Mouse (Mus musculus): ENCODE measurements around the gene Vkorc1l1. TPM values are rescaled to one million over a fixed set of nuclear protein-coding genes. Genes with fewer than 3 reads are reported as not detected.

Gene Vkorc1l1
- polyA plus RNA-seq, 1 experiment from 2014 or later = 30.9 TPM

- peaks cover 20% of the 10 kb centered on the region for H3K9me3 ChIP-seq (replicated peaks)
- WGBS = 97% methylated on average over 3 of the region's 3 CpGs
- peaks cover 71% of the 10 kb centered on the region for H3K36me3 ChIP-seq
- no peaks in the 10 kb centered on the region for H3K27me3 ChIP-seq (ENCODE audit: low read depth, poor library complexity, severe bottlenecking)
- no peak overlapping the region for H3K27ac ChIP-seq (replicated peaks)
- H3K4me1 ChIP-seq = peaks cover 4% of the 10 kb centered on the region; the same call in 1 of the 2 replicates
- H3K4me3 ChIP-seq = no peak overlapping the region
- DNase-seq (ENCODE audit: low spot score) = no peak
Observed at GRCm38 (mm10) chr5:130015104-130015503, 73.3 kb downstream of the Vkorc1l1 start.

GRCm38 (mm10) chr5:130019461-130019860, 77.7 kb downstream of the Vkorc1l1 start:
- no peak for DNase-seq (ENCODE audit: low spot score)
- H3K27me3 ChIP-seq (ENCODE audit: low read depth, poor library complexity, severe bottlenecking) = no peaks in the 10 kb centered on the region
- H3K4me1 ChIP-seq = peaks cover 19% of the 10 kb centered on the region
- H3K36me3 ChIP-seq = peaks cover 39% of the 10 kb centered on the region
- no peak overlapping the region for H3K27ac ChIP-seq (replicated peaks)
- H3K4me3 ChIP-seq = no peak overlapping the region
- WGBS = 78% methylated on average over 8 of the region's 8 CpGs
- H3K9me3 ChIP-seq (replicated peaks) = peaks cover 2% of the 10 kb centered on the region; the same call in 1 of the 2 replicates

GRCm38 (mm10) chr5:130021361-130021966, 79.7 kb downstream of the Vkorc1l1 start:
- Histone ChIP-seq H3K36me3 (peaks cover 19% of the 10 kb centered on the region), H3K27ac (replicated peaks) (no peak overlapping the region), H3K27me3 (ENCODE audit: low read depth, poor library complexity, severe bottlenecking) (no peaks in the 10 kb centered on the region), H3K9me3 (replicated peaks) (no peaks in the 10 kb centered on the region), H3K4me3 (no peak overlapping the region), H3K4me1 (peaks cover 21% of the 10 kb centered on the region)
- DNase-seq (ENCODE audit: low spot score) = no peak
- 79% methylated on average over 5 of the region's 5 CpGs for WGBS

DNA sequence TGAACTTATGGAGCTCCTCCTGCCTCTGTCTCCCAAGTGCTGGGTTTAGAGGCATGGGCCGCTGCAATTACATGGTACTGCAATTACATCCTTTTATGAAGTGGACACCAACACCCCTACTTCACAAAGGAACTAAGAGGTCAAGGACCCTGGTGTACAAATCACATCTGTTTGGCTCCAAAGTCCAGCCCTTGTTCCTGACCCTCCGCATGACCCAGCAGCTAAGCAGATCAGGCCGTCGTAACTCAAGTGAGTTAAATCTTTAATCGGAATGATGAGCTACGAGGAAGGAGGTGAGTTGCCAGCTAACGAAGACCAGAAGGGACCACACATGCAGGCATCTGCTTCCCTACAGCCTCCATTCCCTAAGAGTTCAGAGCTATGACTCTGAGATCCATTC, 80.6 kb downstream of the Vkorc1l1 start:
- Histone ChIP-seq H3K27me3 (ENCODE audit: low read depth, poor library complexity, severe bottlenecking) (no peaks in the 10 kb centered on the region), H3K4me1 (peaks cover 21% of the 10 kb centered on the region)
- WGBS = 76% methylated on average over 7 of the region's 7 CpGs

DNA sequence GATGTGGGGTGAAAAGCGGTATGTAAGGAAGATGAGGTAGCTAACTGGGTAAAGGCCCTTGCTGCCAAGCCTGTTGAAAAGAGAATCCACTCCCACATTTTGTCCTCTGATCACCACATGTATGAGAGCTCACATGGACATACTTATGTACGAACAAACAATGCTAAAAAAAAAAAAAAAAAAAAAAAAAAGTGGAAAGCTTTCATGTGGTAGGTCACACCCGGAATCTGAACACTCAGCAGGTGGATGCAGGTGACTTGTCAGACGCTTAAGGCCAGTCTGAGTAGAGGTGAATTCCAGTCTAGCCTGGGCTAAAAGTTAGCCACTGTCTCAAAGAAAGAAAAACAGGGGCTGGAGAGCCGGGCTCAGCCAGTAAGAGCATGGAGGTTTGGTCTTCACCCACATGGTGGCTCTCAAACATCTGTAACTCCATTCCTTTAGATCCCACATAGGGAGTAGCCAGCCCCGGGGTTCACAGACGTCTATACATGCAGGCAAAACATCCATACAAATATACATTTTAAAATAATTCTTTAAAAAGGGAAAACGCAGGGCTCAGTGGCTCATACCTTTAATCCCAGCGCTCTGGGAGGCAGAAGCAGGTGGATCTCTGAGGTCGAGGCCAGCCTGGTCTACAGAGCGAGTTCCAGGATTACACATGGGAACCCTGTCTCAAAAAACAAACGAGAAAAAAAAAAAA, 81.4 kb downstream of the Vkorc1l1 start:
- Histone ChIP-seq H3K27ac (replicated peaks) (no peak overlapping the region), H3K4me3 (peak overlapping the region; percentile 74), H3K4me1 (peaks cover 21% of the 10 kb centered on the region), H3K27me3 (ENCODE audit: low read depth, poor library complexity, severe bottlenecking) (no peaks in the 10 kb centered on the region), H3K36me3 (peaks cover 6% of the 10 kb centered on the region; the same call in 1 of the 2 replicates), H3K9me3 (replicated peaks) (no peaks in the 10 kb centered on the region)
- no peak for DNase-seq (ENCODE audit: low spot score)
- WGBS = 41% methylated on average over 12 of the region's 12 CpGs

More for the DNA sequence above, 80.6 kb downstream of the Vkorc1l1 start:
- H3K27ac ChIP-seq (replicated peaks) = no peak overlapping the region
- no peak overlapping the region for H3K4me3 ChIP-seq
- peaks cover 15% of the 10 kb centered on the region; the same call in 1 of the 2 replicates for H3K36me3 ChIP-seq
- DNase-seq (ENCODE audit: low spot score) = no peak
- H3K9me3 ChIP-seq (replicated peaks) = no peaks in the 10 kb centered on the region

GRCm38 (mm10) chr5:130023767-130024539, 82.2 kb downstream of the Vkorc1l1 start:
- Histone ChIP-seq H3K9me3 (replicated peaks) (no peaks in the 10 kb centered on the region), H3K36me3 (no peaks in the 10 kb centered on the region), H3K4me1 (peaks cover 23% of the 10 kb centered on the region), H3K4me3 (peak overlapping the region; percentile 74), H3K27ac (replicated peaks) (peak overlapping the region; percentile 82), H3K27me3 (ENCODE audit: low read depth, poor library complexity, severe bottlenecking) (no peaks in the 10 kb centered on the region)
- WGBS = under 1% methylated on average over 32 of the region's 32 CpGs
- DNase-seq (ENCODE audit: low spot score) = peak; percentile 84

DNA sequence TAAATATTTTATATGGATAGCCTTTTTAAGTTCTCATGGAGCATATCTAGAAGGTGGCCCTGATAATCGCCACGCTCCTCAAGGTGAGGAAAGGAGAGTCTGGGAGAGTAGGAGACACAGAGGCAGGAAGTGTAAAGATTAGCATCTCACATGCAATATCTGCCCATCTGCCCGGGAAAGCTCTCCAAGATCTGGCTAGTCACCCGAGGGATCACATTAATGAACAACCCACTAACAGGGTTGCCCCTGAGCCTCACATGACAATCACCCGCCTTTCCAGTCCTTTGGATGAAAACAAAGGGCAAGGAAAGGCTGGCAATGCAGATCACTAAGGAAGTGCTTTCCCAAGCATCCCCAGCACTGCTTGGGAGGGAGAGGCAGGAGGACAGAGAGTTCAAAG, 85.4 kb downstream of the Vkorc1l1 start:
- Histone ChIP-seq H3K4me3 (no peak overlapping the region), H3K9me3 (replicated peaks) (no peaks in the 10 kb centered on the region), H3K27me3 (ENCODE audit: low read depth, poor library complexity, severe bottlenecking) (no peaks in the 10 kb centered on the region), H3K27ac (replicated peaks) (no peak overlapping the region), H3K36me3 (no peaks in the 10 kb centered on the region), H3K4me1 (peaks cover 24% of the 10 kb centered on the region)
- 86% methylated on average over 5 of the region's 5 CpGs for WGBS
- DNase-seq (ENCODE audit: low spot score) = no peak

DNA sequence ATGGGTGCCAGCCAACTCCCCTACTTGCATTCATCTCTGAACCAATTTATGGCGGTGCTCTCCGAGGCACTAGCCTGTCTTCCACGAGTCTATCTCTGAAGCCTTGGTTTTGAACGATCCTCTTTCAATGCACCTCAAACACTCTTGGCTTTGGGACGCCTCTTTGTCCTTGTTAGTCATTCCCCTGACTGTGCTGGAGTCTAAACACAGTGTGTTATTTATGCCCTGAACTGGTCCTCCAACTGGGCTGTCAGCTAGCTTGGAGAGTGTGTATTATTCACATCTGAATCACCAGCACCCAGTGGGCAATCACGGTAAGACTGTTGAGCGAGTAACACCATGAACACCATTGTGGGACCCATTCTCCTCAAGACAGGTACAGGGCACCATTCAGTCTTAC, 85.9 kb downstream of the Vkorc1l1 start:
- Histone ChIP-seq H3K27me3 (ENCODE audit: low read depth, poor library complexity, severe bottlenecking) (no peaks in the 10 kb centered on the region), H3K4me3 (no peak overlapping the region), H3K27ac (replicated peaks) (no peak overlapping the region), H3K4me1 (peaks cover 24% of the 10 kb centered on the region), H3K9me3 (replicated peaks) (no peaks in the 10 kb centered on the region), H3K36me3 (no peaks in the 10 kb centered on the region)
- DNase-seq (ENCODE audit: low spot score) = no peak
- WGBS = 86% methylated on average over 7 of the region's 7 CpGs

GRCm38 (mm10) chr5:130029142-130029897, 87.5 kb downstream of the Vkorc1l1 start, which contains the start of the genes Asl and Crcp:
Asl (minus strand) TSS chr5:130029247.
Crcp (plus strand) TSS chr5:130029290.
- DNase-seq (ENCODE audit: low spot score) = peak; percentile 84
- 1% methylated on average over 51 of the region's 51 CpGs for WGBS

GRCm38 (mm10) chr5:130031410-130032390, 89.9 kb downstream of the Vkorc1l1 start:
- no peak overlapping the region for H3K4me3 ChIP-seq
- no peaks in the 10 kb centered on the region for H3K27me3 ChIP-seq (ENCODE audit: low read depth, poor library complexity, severe bottlenecking)
- DNase-seq (ENCODE audit: low spot score) = no peak
- 96% methylated on average over 19 of the region's 19 CpGs for WGBS
- peaks cover 19% of the 10 kb centered on the region for H3K36me3 ChIP-seq
- no peaks in the 10 kb centered on the region for H3K9me3 ChIP-seq (replicated peaks)
- H3K4me1 ChIP-seq = peaks cover 16% of the 10 kb centered on the region
- H3K27ac ChIP-seq (replicated peaks) = no peak overlapping the region

More at GRCm38 (mm10) chr5:130029142-130029897, 87.5 kb downstream of the Vkorc1l1 start, which contains the start of the genes Asl and Crcp:
- Histone ChIP-seq H3K4me3 (peak within 1 kb of the TSS; percentile 88), H3K27me3 (ENCODE audit: low read depth, poor library complexity, severe bottlenecking) (no peaks in the 10 kb centered on the region), H3K4me1 (peaks cover 20% of the 10 kb centered on the region), H3K9me3 (replicated peaks) (no peaks in the 10 kb centered on the region), H3K36me3 (no peaks in the 10 kb centered on the region), H3K27ac (replicated peaks) (peak within 1 kb of the TSS; percentile 97)

- Histone ChIP-seq H3K27ac (replicated peaks) (no peak overlapping the region), H3K36me3 (peaks cover 36% of the 10 kb centered on the region), H3K9me3 (replicated peaks) (no peaks in the 10 kb centered on the region), H3K27me3 (ENCODE audit: low read depth, poor library complexity, severe bottlenecking) (no peaks in the 10 kb centered on the region), H3K4me1 (peaks cover 15% of the 10 kb centered on the region), H3K4me3 (no peak overlapping the region)
- no peak for DNase-seq (ENCODE audit: low spot score)
- 89% methylated on average over 2 of the region's 2 CpGs for WGBS
Observed at GRCm38 (mm10) chr5:130033869-130034268, 92.1 kb downstream of the Vkorc1l1 start.

Measured in midbrain, embryonic 10.5 days (tissue).